Mouse (Mus musculus) cerebellum, adult 8-10 months (tissue): Measurements from ENCODE around the gene Gm21119.
"Not testable (repeated sequence)": the region's sequence is repeated elsewhere in the genome, so short reads cannot be mapped to it uniquely, and the experiment has no call there.

ENCODE experiments used
- DNase-seq: peaks from one replicate; pipeline ENCODE4 v3.0.0; 2022

Gm21119 gene

DNA sequence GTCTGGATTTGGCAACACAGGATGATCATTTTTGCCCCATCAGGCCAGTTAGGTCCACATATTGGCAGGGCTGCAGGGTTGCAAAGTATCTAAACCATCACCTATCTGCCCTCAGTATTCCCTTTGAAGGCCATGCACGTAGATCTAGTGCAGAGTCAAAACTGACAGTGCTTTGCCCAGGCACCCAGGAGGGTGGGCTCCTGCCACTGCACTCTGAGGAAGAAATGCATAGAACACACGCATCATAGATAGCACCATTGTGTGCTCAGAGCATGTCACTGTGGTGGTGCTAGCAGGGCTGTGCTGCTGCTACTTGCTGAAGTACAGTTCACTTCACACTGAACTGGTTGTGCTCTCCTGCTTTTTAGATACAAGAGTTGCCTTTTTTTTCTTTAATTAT lies at the start of gene Gm21119:
Gene Gm21119, plus strand, starts transcription at position 301 of the 400 bp plus-strand sequence.
- not testable (repeated sequence) for DNase-seq

DNA sequence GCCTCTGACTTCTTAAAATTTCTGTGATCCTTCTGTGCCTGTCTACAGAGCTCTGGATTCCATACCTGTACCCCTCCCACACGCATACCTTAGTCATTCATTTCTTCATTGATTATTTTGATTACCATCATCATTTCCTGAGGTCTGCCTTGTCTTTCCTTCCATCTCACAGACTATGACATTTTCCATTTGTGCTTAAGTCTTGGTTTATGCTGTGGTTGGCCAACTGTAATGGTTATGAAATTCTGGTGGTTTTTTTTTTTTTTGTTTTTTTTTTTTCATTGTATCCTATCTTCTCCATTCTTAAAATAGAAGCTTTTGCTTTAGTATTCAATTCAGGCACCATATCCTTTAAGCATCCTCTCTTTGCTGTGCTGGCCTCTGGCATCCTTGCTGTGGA lies 48.0 kb upstream of the Gm21119 start:
- DNase-seq: not testable (repeated sequence)

DNA sequence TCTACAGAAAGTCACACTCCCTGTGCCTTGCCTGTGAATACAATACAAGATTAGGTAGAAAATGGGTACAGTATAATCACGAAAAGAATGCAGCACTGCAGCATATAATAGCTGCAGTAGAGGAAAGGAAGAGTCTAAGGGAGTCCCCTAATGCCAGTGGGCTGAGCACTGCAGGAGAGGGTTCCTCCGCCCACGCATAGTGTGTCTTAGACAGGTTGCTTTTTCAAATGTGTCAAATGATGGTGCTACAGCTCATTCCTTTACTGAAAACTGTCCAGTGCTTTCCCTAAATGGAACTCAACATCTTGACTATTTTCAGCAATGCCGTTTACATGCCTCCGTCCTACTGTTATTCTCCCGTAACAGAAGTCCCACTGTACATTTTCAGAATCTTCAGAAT lies 33.6 kb upstream of the Gm21119 start:
- DNase-seq: not testable (repeated sequence)

DNA sequence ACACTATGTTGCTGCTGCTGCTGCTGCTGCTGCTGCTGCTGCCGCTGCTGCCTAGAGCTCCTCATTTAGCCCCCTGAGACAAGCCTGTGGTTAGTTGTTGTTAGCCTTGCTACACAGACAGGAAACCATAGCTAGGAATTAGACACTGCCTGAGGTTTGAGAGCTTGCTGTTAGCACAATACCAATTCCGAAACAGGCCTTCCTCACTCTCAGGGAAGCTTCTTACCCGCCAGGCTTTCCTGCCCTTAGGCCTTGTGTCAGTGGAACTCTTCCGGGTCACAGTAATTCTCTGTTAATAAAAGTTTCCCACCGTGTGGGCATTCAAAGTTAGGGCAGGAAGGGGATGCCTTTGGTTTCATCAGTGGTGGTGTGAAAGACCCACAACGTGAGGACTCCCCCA lies 31.9 kb upstream of the Gm21119 start:
- not testable (repeated sequence) for DNase-seq

DNA sequence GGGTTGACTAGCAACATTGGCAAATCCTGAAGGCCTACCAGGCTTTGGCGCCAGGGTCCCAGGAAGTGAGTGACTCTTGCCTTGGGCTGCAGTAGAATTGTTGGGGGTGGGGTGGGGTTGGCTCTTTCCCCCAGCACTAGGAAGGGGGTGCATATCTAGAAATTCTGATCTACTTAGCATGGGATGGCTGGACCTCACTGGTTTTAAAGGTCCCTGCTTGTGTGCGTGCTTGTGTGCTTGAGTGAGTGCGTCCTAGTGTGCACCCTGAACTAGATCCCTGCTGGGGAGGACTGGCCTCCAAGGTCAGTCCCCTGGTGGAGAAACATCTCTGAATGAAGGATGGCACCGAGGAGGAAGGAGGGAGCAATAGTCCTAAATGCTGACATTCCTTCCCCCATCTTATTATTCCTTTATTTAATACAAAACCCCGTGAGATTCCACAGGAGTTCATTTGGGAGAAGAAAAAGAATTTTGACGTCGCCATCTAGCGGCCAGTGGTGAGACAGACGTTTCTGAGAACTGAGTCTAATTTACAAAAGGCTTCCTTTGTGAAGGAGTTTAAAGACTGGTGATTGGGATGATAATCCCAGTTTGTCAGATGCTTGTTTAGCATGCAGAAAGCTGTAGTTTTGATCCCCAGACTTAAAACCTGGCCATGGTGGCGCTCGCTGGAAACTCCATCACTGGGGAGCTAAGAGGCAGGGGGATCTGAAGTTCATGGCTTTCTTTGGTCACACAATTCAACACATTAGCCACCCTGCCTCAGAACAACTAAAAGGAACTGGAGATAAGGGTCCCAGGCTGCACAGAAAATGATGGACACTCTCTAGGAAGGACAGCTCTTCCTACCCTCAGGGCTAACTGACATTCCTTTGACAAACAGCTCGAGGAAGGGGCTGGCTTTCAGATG lies 26.2 kb upstream of the Gm21119 start:
- not testable (repeated sequence) for DNase-seq

DNA sequence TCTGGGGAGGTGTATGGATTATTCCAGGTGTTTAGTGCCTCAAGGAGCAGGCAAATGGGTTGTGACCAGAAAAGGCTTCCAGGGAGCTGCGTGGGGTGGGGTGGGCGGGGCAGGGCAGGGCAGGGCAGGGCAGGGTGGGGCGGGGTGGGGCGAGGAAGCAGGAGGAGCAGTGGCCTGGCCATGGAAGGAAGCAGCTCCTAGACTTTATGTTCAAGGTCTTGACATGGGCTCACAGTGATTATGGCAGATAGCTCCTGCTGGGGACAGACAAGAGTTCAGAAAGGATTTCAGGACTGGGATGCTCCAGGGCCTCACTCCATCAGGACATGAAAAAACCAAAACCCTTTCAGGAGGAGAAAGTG lies 25.6 kb upstream of the Gm21119 start:
- DNase-seq: not testable (repeated sequence)

DNA sequence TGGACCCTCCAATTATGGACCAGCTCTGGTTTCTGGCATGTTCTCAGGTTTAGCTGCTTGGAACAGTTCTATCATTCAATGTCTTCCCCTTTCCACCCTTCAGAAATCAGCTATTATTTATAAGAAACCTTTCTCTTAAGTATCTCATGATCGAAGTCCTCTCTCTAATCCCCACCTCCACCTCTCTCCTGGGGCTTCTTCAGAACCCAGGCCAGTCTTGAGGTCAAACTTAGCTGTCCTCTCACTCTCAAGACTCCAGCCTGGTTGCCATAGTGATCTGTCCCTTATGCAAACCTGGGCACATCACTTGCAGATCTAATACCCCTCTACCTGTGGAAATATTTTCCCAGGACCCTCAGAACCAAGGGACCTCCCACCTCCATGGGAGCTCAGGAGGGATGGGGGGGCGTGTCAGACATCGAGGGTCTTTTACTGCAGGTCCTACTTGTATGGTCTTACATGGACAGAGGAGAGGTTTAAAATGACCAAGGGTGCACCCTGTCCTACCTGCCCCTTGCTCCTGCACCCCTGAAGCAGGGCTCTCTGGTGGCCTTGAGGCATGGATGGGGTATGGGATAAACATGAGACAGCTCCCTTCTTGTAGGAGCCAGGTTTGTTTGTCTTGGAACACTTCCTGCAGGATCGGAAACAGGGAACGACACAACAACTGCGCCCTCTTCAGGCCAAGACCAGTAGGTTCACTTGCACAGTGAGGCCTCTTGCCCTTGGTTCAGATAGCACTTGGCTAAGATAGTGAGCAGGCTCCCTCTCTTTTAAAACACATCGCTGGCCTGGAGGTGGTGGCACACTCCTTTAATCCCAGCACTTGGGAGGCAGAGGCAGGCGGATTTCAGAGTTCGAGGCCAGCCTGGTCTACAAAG lies 24.4 kb upstream of the Gm21119 start:
- DNase-seq: peak; percentile 41

DNA sequence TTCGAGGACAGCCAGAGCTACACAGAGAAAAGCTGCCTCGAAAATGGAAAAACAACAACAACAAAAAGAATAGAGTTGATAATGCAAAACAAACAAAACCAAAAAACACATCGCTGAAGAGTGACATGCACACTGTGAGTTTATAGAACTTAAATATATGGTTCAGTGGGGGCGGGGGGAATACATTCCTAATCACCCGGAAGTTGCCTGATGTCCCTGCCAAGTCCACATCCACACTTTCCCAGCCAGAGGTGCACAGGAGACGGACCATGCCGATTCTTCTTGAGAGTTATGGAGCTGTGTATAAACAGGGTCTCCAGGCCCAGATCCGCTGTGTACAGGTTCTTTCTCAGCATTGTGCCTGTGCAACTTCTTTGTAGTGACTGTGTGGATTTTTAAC lies 23.7 kb upstream of the Gm21119 start:
- not testable (repeated sequence) for DNase-seq

DNA sequence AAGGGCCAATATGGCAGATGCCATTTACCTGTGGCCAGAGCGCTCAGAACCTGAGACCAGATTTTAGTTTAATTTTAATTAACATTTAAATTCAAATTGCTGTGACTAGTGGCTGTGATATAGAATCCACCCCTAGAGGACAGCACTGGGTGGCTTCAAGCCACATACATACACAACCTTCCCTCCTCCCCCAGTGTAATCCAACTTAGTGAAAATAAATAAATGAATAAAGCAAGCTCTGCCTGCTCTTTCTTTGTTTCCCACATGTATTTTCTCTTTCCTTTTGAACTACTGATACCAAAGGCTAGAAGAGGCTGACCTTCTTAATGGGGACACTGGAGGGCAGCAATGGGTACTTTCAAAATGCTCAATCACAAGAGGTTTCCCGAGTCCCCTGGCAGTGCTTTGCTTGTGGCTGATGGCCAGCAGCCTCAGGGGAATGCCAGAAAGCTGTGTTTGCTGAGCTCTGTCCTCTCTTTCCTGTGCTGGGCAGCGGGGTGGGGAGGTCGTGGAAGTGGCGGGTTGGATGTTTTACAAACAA lies 21.9 kb upstream of the Gm21119 start:
- not testable (repeated sequence) for DNase-seq

DNA sequence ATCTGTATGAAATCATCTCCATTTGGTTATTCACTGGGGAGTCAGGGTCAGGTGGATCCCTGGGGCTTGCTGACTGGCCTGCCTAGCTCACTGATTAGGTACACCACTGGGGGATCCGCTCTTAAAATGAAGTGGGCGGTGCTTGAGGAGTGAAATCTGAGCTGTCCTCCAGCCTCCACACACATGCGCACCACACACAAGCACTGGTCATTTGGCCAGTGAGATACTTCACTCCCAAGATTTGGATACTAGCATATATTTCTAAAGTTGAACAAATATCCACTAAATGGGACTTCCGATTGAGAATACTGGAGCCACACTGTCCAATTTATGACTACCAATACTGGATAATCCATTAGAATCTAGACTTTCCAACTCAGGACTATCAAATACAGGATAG lies 20.9 kb upstream of the Gm21119 start:
- DNase-seq: peak; percentile 47

DNA sequence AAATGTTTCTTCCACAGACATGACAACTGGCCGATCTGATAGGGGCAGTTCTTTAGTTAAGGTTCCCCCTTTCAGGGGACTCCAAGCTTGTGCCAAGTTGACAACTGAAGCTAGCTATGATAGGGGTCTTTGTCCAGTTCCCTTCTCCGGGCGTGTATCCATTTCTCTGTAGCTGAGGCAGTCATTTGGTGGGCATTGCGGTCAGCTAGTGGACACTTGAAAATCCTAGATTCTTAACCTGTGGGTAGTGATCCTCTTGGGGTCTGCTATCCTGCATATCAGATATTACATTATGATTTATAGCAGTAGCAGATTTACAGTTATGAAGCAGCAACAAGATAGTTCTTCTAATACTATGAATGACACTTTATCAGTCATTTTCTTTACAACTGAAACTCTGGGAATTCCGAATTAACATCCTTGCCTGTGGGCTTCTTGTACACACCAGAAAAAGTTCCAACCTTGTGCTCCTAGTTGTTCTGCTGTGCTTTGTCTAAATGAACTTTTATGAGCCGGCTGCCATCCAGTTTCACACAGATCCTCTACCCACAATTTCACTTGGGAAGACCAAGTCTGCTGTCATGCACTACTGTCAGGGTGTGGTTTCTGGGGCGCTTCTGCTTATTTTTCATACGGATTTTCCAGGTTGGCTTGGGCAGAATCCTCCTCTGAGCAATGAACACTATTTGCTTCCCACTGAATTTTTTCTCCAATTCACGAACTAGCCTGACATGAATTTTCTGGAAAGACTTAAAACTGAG lies 18.5 kb upstream of the Gm21119 start:
- not testable (repeated sequence) for DNase-seq

DNA sequence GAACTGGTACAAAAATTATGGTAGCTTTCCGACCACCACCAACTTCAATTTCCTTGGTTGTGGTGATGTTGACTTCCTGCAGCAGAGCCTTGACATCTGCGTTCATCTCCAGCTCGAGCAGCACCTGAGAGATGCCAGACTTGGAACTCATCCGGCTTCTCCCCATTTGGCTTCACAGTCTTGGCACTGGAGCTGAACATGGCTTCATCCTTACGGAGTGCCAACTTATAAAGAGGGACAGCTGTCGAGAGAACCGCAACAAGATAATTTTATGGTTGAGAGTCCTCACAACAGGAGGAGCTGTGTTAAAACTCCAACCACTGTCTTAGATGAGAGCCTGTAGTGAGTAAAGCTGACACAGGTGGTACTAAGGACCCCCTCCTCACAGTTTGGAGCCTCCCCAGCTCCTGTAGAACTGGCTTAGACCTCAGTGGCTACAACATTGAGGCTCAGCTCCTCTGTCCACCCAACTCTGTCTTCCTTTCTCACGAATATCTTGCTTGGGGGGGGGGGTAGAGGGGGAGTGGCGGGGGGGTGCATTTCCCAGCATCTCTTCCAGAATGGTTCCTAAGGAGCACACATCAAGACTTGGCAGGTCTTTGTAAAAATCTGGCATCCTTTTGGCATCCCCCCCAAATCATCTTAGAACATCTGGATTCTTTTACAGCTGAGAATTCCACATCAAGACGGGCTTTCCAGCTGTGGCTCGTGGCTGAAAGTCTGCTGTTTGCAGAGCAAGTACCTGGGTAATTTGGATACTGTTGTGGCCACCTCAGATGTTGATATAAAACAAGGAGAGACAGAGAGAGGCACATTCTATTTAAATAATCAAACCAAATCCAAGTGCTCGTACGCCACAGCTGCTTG lies 17.6 kb upstream of the Gm21119 start:
- peak; percentile 50 for DNase-seq

DNA sequence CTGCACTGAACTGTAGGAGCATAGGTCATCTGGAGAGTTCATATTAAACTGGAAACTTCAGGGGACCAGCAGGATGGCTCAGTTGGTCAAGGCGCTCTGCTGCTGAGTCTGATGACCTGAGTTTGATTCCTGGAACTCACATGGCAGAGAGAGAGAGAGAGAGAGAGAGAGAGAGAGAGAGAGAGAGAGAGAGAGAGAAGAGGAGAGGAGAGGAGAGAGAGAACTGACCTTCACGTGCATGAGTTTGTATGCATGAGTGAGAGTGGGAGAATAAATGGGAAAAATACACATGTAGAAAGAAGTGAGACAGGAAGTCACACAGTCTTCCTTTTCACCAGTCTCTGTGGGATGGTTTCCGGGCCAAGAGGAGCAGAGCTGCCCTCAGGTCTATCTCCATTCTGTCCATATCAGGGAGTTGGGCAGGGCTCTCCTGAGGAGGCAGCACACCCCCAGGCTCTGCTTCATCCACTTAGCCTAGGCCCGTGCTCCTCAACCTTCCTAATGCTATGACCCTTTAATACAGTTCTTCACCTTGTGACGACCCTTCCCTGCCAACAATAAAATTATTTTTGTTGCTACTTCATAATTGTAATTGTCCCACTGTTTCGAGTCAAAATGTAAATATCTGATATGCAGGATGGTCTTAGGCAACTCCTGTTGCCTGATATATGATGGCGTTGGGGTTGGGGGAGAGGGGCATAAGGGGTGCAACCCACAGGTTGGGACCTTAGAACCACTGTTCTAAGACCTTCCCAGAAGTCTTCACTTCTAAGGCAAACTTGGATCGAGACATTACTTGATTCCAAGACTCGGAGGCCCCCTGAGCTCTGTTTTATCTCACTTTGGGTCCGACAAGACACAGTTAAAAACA lies 16.2 kb upstream of the Gm21119 start:
- DNase-seq: not testable (repeated sequence)

DNA sequence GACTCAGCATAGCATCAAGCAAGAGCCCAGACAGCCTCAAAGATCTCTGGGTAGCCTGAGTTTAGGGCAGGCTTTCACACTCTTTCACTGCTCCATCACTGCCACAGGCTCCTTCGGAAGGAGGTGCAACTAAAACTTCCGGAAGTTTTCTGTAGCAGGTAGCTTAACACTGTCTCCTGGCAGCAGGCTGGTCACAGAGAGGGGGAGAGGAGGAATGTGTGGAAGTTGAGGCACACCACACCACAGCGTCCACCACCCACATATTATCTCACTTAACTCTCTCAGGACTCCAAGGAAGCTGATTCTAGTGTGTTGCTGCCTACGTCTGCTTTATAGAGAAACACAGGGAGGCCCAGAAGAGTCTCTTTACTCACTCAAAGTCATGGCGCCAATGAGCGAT lies 15.4 kb upstream of the Gm21119 start:
- DNase-seq: not testable (repeated sequence)

DNA sequence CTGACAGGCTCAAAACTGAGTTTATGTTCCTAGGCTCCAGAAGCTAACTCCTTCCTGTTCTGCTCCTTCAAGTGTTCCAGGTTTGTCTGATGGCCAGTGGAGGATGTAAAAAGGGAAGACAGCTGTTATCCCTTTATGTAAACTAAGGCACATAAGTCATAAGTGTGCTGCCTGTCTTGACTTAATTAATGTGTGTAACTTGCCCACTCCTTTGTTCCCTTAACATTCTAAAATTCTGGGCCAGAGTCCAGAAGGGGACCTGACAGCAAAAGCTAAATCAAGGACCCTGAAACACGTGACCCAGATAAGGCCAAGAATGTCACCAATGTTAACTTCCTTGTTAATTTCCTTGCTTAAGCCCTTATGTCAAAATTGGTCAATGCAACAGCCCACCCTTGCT lies 3.9 kb upstream of the Gm21119 start:
- DNase-seq: not testable (repeated sequence)

DNA sequence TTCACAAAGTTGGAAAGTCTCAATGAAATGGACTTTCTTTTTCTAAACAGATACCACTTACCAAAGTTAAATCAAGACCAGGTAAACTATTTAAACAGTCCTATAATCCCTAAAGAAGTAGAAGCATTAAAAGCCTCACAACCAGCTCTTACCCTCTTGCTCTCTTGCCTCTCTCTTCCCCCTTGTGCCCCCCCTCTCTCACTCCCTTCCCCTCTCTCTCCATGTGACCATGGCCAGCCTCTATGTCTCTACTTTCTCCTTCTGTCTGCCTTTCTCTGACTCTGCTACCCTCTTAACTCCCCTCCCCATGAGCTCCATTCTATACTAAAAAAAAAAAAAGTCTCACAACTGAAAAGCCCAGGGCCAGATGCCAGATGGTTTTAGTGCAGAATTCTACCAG lies 2.0 kb upstream of the Gm21119 start:
- not testable (repeated sequence) for DNase-seq

DNA sequence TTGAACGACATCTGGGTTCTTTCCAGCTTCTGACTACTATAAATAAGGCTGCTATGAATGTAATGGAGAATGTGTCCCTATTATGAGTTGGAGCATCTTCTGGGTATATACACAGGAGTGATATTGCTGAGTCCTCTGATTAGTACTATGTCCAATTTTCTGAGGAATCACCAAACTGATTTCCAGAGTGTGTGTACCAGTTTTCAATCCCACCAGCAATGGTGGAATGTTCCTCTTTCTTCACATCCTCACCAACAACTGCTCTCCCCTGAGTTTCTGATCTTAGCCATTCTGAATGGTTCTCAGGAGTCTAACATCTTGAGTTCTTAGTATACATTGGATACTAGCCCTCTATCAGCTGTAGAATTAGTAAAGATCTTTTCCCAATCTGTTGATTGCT lies 16.0 kb downstream of the Gm21119 start:
- DNase-seq: not testable (repeated sequence)

DNA sequence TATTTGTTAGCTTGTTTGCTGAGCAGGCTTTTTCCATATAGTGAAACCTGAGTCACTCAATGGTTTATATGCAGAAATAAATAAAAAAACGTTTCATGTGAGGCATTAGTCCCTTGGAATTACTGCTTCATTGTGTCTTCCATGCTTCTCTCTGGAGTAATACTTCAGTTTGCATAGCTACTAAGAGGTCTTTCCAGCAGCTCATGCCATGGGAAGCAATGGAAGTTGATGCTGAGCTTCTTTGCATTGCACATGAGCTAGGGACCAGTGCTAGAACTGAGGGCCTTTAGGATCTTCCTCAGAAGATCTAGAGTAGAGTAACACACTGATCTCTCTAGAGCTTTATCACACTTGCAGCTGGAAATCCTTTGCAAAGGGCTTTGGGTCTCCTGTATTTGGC lies 23.2 kb downstream of the Gm21119 start:
- DNase-seq: not testable (repeated sequence)

DNA sequence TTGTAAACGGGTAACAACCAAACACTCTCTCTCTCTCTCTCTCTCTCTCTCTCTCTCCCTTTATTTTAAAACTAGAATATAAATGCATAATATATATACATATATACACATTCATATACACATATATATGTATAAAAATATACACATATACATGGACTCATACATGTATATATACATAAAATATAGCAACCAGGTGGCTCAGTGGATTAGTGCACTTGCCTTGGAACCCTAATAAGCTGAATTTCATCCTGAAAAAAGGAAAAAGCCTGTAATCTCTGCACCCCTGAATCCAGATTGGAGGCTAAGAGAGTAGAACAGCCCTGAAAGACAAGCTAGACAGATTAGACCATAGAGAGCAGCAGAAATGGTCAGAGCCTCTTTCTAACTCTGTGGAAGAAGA lies 28.8 kb downstream of the Gm21119 start:
- not testable (repeated sequence) for DNase-seq

DNA sequence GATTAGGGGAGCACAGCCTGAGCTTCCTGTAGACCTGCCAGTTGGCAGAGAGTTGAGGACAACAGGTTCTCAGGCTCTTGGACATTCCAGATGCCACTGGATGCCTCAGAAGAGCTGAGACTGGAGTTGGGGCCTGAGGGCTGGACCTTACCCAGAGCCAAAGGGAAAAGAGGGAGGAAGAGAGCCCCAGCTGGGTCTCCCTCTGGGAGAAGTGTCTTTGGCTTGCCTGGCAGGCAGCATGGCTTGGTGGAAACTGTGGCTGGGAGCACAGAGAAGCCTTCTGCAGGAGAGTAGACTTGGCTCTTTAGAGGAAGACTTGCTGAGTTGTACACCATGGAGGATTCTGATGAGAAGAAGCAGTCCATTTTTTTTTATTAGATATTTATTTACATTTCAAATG lies 38.3 kb downstream of the Gm21119 start:
- DNase-seq: not testable (repeated sequence)

DNA sequence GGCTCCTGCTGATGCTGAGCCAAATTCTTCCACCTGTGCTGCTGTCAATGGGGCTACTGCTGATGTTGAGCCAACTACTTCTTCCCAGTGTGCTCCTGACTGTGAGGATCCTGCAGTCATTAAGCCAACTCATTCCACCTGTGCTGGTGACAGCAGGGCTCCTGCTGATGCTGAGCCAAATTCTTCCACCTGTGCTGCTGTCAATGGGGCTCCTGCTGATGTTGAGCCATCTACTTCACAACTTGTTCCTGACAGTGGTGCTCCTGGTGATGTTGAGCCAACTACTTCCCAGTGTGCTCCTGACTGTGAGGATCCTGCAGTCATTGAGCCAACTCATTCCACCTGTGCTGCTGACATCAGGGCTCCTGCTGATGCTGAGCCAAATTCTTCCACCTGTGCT lies 63.7 kb downstream of the Gm21119 start:
- DNase-seq: peak; percentile 54
